Mouse (Mus musculus) liver, embryonic 11.5 days (tissue): ENCODE data around the gene Rab35. TPM values are rescaled to one million over a fixed set of nuclear protein-coding genes. Genes with fewer than 3 reads are reported as not detected.

Experiments
- ATAC-seq: fragments of 200-750 bp; cut with Nextera tagmentation; replicated peaks from 2 replicates; pipeline ENCODE4 v1.8.0; 2017; ENCODE audit warnings: moderate number of reproducible peaks, mild to moderate bottlenecking, moderate TSS enrichment, moderate library complexity; ENCODE audit not compliant: low FRiP score
- DNase-seq: peaks from one replicate; pipeline ENCODE4 v3.0.0-alpha.2; 2017; ENCODE audit warnings: low spot score
- H3K27ac ChIP-seq: fragments of 300-500 bp; sonication (generic); 2 replicates; pipeline ENCODE4 v1.5.1; 2014; ENCODE audit warnings: mild to moderate bottlenecking, low read depth, low read length, control low read depth
- H3K27me3 ChIP-seq: fragments of 300-500 bp; sonication (generic); replicated peaks from 2 replicates; pipeline ENCODE4 v1.6.1; 2014; ENCODE audit warnings: low read length, mixed read lengths; ENCODE audit not compliant: control insufficient read depth, insufficient read depth
- H3K36me3 ChIP-seq: fragments of 300-500 bp; sonication (generic); 2 replicates; pipeline ENCODE4 v1.6.1; 2014; ENCODE audit warnings: mild to moderate bottlenecking, low read length, moderate library complexity, mixed read lengths; ENCODE audit not compliant: control insufficient read depth, insufficient read depth
- H3K4me1 ChIP-seq: fragments of 300-500 bp; sonication (generic); replicated peaks from 2 replicates; pipeline ENCODE4 v1.6.1; 2014; ENCODE audit warnings: low read length, mixed read lengths; ENCODE audit not compliant: control insufficient read depth, insufficient read depth
- H3K4me2 ChIP-seq: fragments of 300-500 bp; sonication (generic); 2 replicates; pipeline ENCODE4 v1.6.1; 2014; ENCODE audit warnings: mild to moderate bottlenecking, control low read depth, moderate library complexity
- H3K4me3 ChIP-seq: fragments of 300-500 bp; sonication (generic); 2 replicates; pipeline ENCODE4 v1.5.1; 2014; ENCODE audit warnings: low read depth, low read length, control low read depth
- H3K9ac ChIP-seq: fragments of 300-500 bp; sonication (generic); 2 replicates; pipeline ENCODE4 v1.6.1; 2014; ENCODE audit warnings: low read depth, low read length, control low read depth
- H3K9me3 ChIP-seq: fragments of 300-500 bp; sonication (generic); 2 replicates; pipeline ENCODE4 v1.6.1; 2016; ENCODE audit warnings: low read length, inconsistent platforms, mixed read lengths; ENCODE audit not compliant: control insufficient read depth
- WGBS: fragments of 180-500 bp; shearing (Covaris S2); extraction: QIAGEN DNeasy Blood & Tissue Kit; methylation state at CpG from one replicate; pipeline ENCODE4 v1.1.7; 2014; 5-methylcytosine and 5-hydroxymethylcytosine counted together
- polyA plus RNA-seq: library from polyadenylated mRNA; unstranded; fragments of >200 nt; fragmentation: Nextera tagmentation; extraction: Ambion mirVana; gene quantifications from 2 replicates; pipeline ENCODE4 v1.2.1, GENCODE M21; 2014

Rab35 gene
- polyA plus RNA-seq, 1 experiment from 2014 or later = 22.5 TPM

DNA sequence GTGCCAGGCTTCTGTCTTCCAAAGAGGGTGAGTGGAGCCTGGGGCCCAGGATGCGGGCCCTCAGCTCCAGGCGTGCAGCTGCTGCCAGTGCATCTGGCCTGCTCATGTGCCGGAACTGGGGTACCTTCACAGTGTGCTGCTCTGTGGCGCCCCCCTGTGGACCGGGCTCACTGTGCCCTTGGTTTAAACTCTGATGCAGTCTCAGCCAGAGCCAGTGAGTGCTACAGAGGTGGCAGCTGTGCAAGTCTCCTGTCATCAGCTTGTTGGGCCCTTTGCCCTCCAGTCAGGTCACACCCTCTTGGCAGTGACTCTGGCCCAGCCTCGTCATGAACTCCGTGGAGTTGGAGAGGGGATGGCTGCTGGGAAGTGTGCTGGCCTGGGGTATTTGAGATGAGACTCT is 16.8 kb upstream of the Rab35 start:
- Histone ChIP-seq H3K4me2 (no peak overlapping the region), H3K27ac (no peak overlapping the region), H3K4me1 (peaks cover 7% of the 10 kb centered on the region), H3K27me3 (no peaks in the 10 kb centered on the region), H3K4me3 (no peak overlapping the region), H3K36me3 (peaks cover 93% of the 10 kb centered on the region), H3K9me3 (no peaks in the 10 kb centered on the region), H3K9ac (no peak overlapping the region)
- no peak for DNase-seq
- 81% methylated on average over 7 of the region's 7 CpGs for WGBS
- ATAC-seq = no peak

DNA sequence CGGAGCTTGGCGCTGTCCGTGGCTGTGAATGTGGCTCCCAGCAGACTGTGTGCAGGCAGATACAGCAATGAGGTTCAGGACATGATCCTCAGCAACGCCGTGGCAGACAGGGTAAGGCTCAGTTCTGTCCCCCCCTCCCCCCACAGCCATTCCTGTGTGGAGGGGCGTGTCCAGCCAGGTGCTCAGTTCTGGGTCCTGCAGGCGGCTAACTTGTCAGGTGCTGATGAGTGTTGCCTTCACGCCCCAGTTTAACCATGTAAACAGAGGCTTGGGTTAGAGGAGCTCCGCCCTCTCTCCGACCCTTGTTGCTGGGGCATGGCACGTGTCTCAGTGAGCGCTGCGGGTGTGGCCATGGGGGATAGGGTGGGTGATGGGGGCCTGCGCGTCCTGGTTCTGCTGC is 12.0 kb upstream of the Rab35 start:
- DNase-seq (no peak), ATAC-seq (no peak)
- peaks cover 62% of the 10 kb centered on the region for H3K36me3 ChIP-seq
- no peak overlapping the region for H3K9ac ChIP-seq
- peaks cover 3% of the 10 kb centered on the region; the same call in 1 of the 2 replicates for H3K4me1 ChIP-seq
- H3K4me3 ChIP-seq = no peak overlapping the region
- no peaks in the 10 kb centered on the region for H3K27me3 ChIP-seq
- no peak overlapping the region for H3K27ac ChIP-seq
- H3K4me2 ChIP-seq = no peak overlapping the region
- H3K9me3 ChIP-seq = no peaks in the 10 kb centered on the region
- 89% methylated on average over 15 of the region's 15 CpGs for WGBS

DNA sequence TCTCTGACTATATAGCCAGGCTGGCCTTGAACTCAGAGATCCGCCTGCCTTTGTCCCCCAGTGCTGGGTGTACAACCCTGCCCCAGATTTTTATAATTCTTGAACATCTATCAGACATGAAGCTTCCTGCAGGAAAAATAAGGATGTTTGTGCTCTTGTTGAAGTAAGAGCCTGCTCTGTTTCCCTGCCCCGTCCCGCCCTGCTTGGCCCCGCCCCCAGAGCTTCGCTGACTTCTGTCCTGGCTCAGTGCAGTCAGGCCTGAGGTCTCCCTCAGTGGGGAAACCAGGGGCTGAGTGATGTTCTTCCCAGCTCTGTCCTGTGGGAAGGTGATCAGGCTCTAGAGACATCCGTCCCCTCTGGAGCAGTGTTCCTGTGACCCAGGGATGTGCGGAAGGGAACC is 9.0 kb upstream of the Rab35 start:
- H3K4me3 ChIP-seq = no peak overlapping the region
- no peak for ATAC-seq
- H3K4me1 ChIP-seq = peaks cover 12% of the 10 kb centered on the region
- no peaks in the 10 kb centered on the region for H3K27me3 ChIP-seq
- no peak overlapping the region for H3K27ac ChIP-seq
- H3K9ac ChIP-seq = no peak overlapping the region
- H3K9me3 ChIP-seq = no peaks in the 10 kb centered on the region
- no peak overlapping the region for H3K4me2 ChIP-seq
- no peak for DNase-seq
- peaks cover 32% of the 10 kb centered on the region for H3K36me3 ChIP-seq
- 81% methylated on average over 7 of the region's 7 CpGs for WGBS

- H3K4me2 ChIP-seq = no peak overlapping the region
- no peaks in the 10 kb centered on the region for H3K9me3 ChIP-seq
- ATAC-seq = no peak
- peaks cover 21% of the 10 kb centered on the region for H3K36me3 ChIP-seq
- H3K27me3 ChIP-seq = no peaks in the 10 kb centered on the region
- H3K4me3 ChIP-seq = no peak overlapping the region
- no peak overlapping the region for H3K9ac ChIP-seq
- H3K4me1 ChIP-seq = peaks cover 16% of the 10 kb centered on the region
- H3K27ac ChIP-seq = no peak overlapping the region
- no peak for DNase-seq
- 68% methylated on average over 9 of the region's 9 CpGs for WGBS
Observed at GRCm38 (mm10) chr5:115623694-115624440, 7.8 kb upstream of the Rab35 start.

DNA sequence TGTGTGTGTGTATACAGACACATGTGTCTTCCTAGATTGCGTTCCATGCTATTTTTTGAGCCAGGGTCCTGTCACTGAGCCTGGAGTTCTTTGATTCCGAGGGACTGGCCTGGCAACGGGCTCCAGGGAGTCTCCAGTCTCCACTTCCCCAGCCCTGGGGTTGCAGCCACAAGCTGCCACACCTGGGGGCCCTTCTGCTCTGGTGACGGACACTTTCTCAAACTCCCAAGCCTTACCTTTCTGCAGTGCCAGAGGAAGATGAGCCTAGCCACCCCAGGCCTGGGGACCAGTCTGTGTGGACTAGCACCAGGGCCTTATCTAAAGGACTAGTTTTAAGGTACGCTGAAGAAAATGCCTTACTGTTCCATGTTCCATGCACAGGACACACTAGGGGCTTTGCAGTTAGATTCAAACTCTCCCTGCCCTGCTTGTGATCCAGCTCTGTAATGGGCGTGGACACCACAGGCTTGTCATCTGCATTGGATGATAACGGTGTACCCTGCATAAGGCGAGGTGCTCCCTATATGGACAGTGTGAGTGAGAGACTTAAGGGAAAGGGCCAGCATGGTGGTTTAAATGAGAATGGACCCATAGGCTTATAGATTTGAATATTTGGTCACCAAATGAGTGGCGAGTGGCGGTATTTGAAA is 5.3 kb upstream of the Rab35 start:
- H3K4me1 ChIP-seq = peaks cover 29% of the 10 kb centered on the region
- ATAC-seq = peak; percentile 95
- H3K9me3 ChIP-seq = no peaks in the 10 kb centered on the region
- peak overlapping the region; percentile 66 for H3K9ac ChIP-seq
- DNase-seq = peak; percentile 49
- H3K27ac ChIP-seq = peak overlapping the region; percentile 98
- no peaks in the 10 kb centered on the region for H3K27me3 ChIP-seq
- H3K36me3 ChIP-seq = no peaks in the 10 kb centered on the region; the same call in 1 of the 2 replicates
- 0 out of 2 replicates have a peak overlapping the region, but pooled peaks have one; percentile 8 for H3K4me3 ChIP-seq
- peak overlapping the region; percentile 61 for H3K4me2 ChIP-seq
- WGBS = 52% methylated on average over 10 of the region's 10 CpGs

- DNase-seq (no peak), ATAC-seq (no peak)
- Histone ChIP-seq H3K27ac (no peak overlapping the region), H3K9me3 (no peaks in the 10 kb centered on the region), H3K4me3 (no peak overlapping the region), H3K9ac (no peak overlapping the region), H3K4me2 (no peak overlapping the region), H3K27me3 (no peaks in the 10 kb centered on the region), H3K36me3 (no peaks in the 10 kb centered on the region), H3K4me1 (peaks cover 31% of the 10 kb centered on the region)
- 48% methylated on average over 8 of the region's 8 CpGs for WGBS
Observed at GRCm38 (mm10) chr5:115628083-115628482, 3.6 kb upstream of the Rab35 start.

DNA sequence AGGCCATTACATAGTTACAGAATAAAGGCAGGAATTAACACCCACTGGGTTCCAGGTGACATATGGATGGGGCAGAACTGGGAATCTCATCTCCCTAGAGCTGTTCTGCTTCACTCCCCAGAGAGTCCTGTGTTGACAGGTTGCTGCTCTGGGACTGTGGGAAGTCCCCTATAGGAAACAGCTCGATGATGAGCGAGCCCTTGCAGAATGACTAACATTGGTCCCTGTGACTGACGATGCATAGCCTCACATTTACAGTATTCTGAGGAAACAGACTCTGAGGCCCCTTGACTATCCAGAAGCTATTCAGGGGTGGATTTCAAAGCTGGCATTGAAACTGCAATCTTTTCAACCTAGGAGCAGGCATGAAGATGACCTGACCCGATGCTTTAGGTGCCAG is 2.0 kb upstream of the Rab35 start:
- no peaks in the 10 kb centered on the region for H3K9me3 ChIP-seq
- DNase-seq = no peak
- ATAC-seq = no peak
- H3K4me1 ChIP-seq = peaks cover 47% of the 10 kb centered on the region
- H3K4me2 ChIP-seq = no peak overlapping the region
- H3K36me3 ChIP-seq = no peaks in the 10 kb centered on the region
- H3K27me3 ChIP-seq = no peaks in the 10 kb centered on the region
- H3K4me3 ChIP-seq = no peak overlapping the region; the same call in 1 of the 2 replicates
- WGBS = 91% methylated on average over 4 of the region's 4 CpGs
- H3K27ac ChIP-seq = peak overlapping the region; percentile 43; the same call in 1 of the 2 replicates
- no peak overlapping the region for H3K9ac ChIP-seq

DNA sequence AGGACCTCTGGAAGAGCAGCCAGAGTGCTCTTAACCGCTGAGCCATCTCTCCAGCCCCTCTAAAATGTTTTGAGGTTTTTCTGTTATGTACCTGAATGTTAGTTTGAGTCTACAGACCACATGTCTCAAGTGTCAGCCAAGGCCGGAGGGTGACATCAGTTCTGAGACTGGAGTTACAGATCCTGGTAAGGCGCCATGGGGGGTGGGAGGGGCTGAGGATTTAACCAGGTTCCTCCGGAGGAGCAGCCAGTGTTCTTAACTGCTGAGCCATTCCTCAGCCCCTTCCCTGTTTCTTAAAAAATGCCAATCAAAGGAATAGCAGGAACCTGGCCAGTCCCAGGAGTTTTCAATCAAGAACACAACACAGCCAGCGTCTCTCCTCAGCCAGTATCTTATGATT is 1.4 kb upstream of the Rab35 start:
- 57% methylated on average over 5 of the region's 5 CpGs for WGBS
- Histone ChIP-seq H3K36me3 (no peaks in the 10 kb centered on the region), H3K4me1 (peaks cover 51% of the 10 kb centered on the region), H3K9ac (peak overlapping the region; percentile 94; the same call in 1 of the 2 replicates), H3K27me3 (no peaks in the 10 kb centered on the region), H3K4me2 (peak overlapping the region; percentile 98), H3K9me3 (no peaks in the 10 kb centered on the region), H3K27ac (peak overlapping the region; percentile 19), H3K4me3 (peak overlapping the region; percentile 99)
- ATAC-seq (no peak), DNase-seq (no peak)

- no peaks in the 10 kb centered on the region for H3K9me3 ChIP-seq
- peaks cover 52% of the 10 kb centered on the region for H3K4me1 ChIP-seq
- peak overlapping the region; percentile 90 for H3K4me2 ChIP-seq
- peak overlapping the region; percentile 94 for H3K9ac ChIP-seq
- H3K27me3 ChIP-seq = no peaks in the 10 kb centered on the region
- no peaks in the 10 kb centered on the region for H3K36me3 ChIP-seq
- H3K4me3 ChIP-seq = peak overlapping the region; percentile 99
- WGBS = under 1% methylated on average over 28 of the region's 30 CpGs
- ATAC-seq (no peak), DNase-seq (peak; percentile 61)
- H3K27ac ChIP-seq = peak overlapping the region; percentile 97
Observed at GRCm38 (mm10) chr5:115632358-115632714, 628 bp downstream of the Rab35 start.
